Mouse (Mus musculus): ENCODE data around the gene 1700069L16Rik. TPM values are rescaled to one million over a fixed set of nuclear protein-coding genes. Genes with fewer than 3 reads are reported as not detected.

Gene 1700069L16Rik
- total RNA-seq (2023), result not detected

DNA sequence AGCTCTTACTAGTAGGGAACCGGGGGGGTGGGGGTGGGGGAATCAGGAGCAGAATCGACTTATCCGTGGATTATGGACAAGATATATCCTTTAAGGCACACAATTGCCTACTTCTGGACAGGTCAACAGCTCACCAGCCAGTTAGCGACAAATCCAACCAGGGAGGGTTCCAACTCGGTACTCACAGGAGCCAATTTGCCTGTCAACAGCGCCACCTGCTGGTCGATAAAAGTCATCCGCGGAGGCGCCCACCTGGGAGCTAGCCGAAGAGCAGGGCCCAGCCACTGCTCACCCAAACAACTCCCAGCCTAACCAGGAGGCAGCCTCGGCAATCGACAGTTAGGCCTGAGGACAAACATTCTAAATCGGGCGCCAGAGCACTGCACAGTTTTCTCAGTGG, at the start of gene 1700069L16Rik:
Gene 1700069L16Rik, minus strand, starts transcription at position 327 of the 400 bp plus-strand sequence.

DNA sequence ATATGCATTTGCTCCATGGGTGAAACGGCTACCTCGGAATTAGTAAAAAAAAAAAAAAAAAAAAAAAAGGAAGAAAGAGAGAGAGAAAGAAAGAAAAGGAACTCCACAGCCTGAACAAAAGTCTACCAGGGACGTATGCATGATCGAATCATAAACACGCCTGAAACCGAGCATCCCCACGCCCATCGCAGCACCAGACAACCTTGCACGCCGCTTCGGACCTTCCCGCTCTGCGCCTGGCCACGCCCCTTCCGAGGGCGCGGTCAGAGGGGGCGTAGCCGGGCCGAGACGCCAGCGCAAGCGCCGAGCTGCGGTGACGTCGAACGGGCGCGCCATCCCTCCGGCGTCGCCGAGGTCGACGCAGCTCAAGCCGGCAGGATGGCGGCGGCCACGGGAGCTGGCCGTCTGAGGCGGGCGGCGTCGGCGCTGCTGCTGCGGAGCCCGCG, 47.9 kb upstream of the 1700069L16Rik start, which contains the start of the genes Sart3 and Iscu:
Gene Sart3, minus strand, starts transcription at position 61 of the 446 bp plus-strand sequence.
Gene Iscu, plus strand, starts transcription at position 299 of the 446 bp plus-strand sequence.

DNA sequence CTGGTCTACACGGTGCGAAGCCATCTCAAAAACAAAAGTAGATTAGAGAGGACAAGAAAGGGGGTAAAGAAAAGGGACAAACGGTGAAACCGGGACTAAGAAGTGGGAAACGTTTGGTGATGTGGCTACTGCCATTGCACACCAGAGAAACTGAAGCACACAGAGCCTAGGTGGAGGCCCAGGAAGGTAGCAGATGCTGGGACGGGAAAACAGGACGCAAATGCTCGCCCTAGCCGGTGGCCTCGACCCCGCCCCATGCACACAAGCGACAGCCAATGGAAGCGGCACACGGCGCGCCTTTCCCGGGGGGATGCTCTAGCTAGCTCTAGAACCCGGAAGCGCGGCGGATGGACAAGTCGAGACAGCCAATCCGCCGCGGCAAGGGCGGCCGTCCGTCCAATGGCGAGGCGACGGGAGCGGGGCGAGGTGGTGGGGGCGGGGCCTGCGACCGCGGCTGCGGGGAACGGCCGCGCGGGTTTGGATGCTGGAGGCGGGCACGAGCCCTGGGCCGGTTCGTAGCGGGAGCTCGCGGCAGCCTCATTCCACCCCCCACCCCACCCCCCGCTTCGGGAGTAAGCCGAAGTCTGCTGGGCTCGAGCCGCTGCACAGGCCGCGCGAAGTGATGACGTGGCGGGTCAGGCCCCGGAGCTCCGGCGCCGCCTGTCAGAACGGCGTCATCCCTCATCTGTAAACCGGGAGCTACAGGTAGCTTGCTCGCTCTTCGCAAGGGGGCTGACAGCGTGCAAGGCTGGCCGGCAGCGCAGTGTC, 11.0 kb upstream of the 1700069L16Rik start, which contains the start of gene Ficd:
Gene Ficd, plus strand, starts transcription at position 459 of the 768 bp plus-strand sequence.

DNA sequence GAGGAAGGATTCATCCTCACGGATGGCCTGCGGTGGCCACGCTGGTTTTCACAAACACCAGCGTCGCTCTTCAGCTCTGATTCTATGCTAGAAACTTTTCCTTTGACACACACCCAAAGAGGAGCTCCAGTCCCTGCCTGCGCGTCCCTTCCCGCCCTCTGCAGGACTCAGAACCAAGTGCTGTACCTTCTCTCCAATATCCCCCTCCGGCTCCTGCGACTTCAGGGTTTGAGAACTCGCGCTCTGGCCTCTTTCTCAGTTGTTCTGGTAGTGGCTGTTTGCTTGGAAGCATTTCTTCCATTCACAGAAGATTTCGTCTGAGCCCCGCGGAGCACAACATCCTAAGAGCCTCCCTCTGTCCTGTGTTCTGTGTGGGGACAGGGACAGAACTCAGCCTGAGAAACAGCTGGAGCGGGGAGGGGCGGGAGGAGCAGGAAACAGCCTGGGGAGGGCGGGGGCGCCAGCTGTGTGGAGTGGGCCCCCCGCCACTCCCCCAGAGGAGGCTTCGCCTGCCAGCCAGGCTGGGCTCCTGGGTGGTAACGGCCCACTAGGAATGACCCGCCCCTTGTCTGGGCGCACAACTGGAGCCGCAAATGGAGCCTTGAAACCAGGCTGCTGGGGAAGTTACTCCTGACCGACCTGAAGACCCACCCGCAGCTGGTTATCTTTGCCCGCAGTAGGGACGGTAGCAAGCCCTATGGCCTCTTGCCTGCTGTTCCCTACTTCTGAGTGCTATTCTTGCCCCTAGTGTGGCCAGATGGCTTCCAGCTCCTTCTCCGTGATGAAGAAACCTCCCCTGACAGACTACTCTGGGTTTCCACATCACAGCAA, 74.3 kb downstream of the 1700069L16Rik start, which contains the start of gene Cmklr1:
Gene Cmklr1, minus strand, starts transcription at position 392 of the 831 bp plus-strand sequence.

Other genes with a start within 250 kb of the 1700069L16Rik start
- gene Wscd2, start 234.4 kb downstream of the 1700069L16Rik start, total RNA-seq (2023), result 1 to 10 TPM; 5.9 to 6.6 TPM
- gene Cmklr1, start 74.3 kb downstream of the 1700069L16Rik start, total RNA-seq (2023), result 1 to 10 TPM in 1 of 2 experiments, under 1 TPM in 1; 0.33 to 1.5 TPM
- 1 to 10 TPM; 4.9 to 6.8 TPM for gene Ficd, start 11.0 kb upstream of the 1700069L16Rik start, total RNA-seq (2023)
- gene Sart3, start 47.7 kb upstream of the 1700069L16Rik start, total RNA-seq (2023), result 10 to 100 TPM; 65.5 to 66.0 TPM
- gene Iscu, start 48.0 kb upstream of the 1700069L16Rik start, total RNA-seq (2023), result 10 to 100 TPM; 46.8 to 49.2 TPM
- not detected for gene Tmem119, start 75.7 kb upstream of the 1700069L16Rik start, total RNA-seq (2023)
- 100 to 1,000 TPM; 442 to 482 TPM for gene Selplg, start 107.9 kb upstream of the 1700069L16Rik start, total RNA-seq (2023)
- gene Coro1c, start 184.0 kb upstream of the 1700069L16Rik start, total RNA-seq (2023), result 10 to 100 TPM; 70.3 to 76.0 TPM

Measured in T-cell, adult 66 days (primary cell).